Mouse (Mus musculus): ENCODE measurements at regions not wholly inside any gene's neighbourhood (a gene's known extent, or its start where the extent isn't known, plus 50 kb on each side); places are given as distances from the start of the nearest gene placed in this dataset.

- WGBS, result 92% methylated on average over 11 of the region's 11 CpGs
- ATAC-seq (replicated peaks; ENCODE audit: low FRiP score) (no peak), DNase-seq (ENCODE audit: low spot score) (no peak)
- no peak overlapping the region for H3K4me2 ChIP-seq
- H3K27me3 ChIP-seq (replicated peaks; ENCODE audit: control insufficient read depth, insufficient read depth, low read length), result no peaks in the 10 kb centered on the region
- no peaks in the 10 kb centered on the region for H3K9me3 ChIP-seq (ENCODE audit: control insufficient read depth, low read length)
- H3K4me3 ChIP-seq (ENCODE audit: low read depth, low read length), result no peak overlapping the region
- 0 out of 2 replicates have a peak, but pooled peaks cover 3% of the 10 kb centered on the region for H3K4me1 ChIP-seq (replicated peaks; ENCODE audit: control insufficient read depth, insufficient read depth, low read length)
- no peak overlapping the region for H3K9ac ChIP-seq (ENCODE audit: low read depth, low read length)
- H3K27ac ChIP-seq (ENCODE audit: low read depth, low read length), result no peak overlapping the region
- H3K36me3 ChIP-seq (ENCODE audit: control insufficient read depth, insufficient read depth, low read length), result no peaks in the 10 kb centered on the region
These were observed 104.4 kb downstream of the Tsen15 start for GRCm38 (mm10) chr1:152282106-152282505.

GRCm38 (mm10) chr1:152281201-152281600 is 105.3 kb downstream of the Tsen15 start:
- Histone ChIP-seq H3K4me3 (ENCODE audit: low read depth, low read length) (no peak overlapping the region), H3K9me3 (ENCODE audit: control insufficient read depth, low read length) (no peaks in the 10 kb centered on the region), H3K27ac (ENCODE audit: low read depth, low read length) (no peak overlapping the region), H3K27me3 (replicated peaks; ENCODE audit: control insufficient read depth, insufficient read depth, low read length) (no peaks in the 10 kb centered on the region), H3K36me3 (ENCODE audit: control insufficient read depth, insufficient read depth, low read length) (no peaks in the 10 kb centered on the region), H3K4me1 (replicated peaks; ENCODE audit: control insufficient read depth, insufficient read depth, low read length) (0 out of 2 replicates have a peak, but pooled peaks cover 3% of the 10 kb centered on the region), H3K9ac (ENCODE audit: low read depth, low read length) (no peak overlapping the region), H3K4me2 (no peak overlapping the region)
- ATAC-seq (replicated peaks; ENCODE audit: low FRiP score), result no peak
- 73% methylated on average over 8 of the region's 8 CpGs for WGBS
- no peak for DNase-seq (ENCODE audit: low spot score)

- no peaks in the 10 kb centered on the region for H3K9me3 ChIP-seq (ENCODE audit: control insufficient read depth, low read length)
- H3K27me3 ChIP-seq (replicated peaks; ENCODE audit: control insufficient read depth, insufficient read depth, low read length), result no peaks in the 10 kb centered on the region
- H3K9ac ChIP-seq (ENCODE audit: low read depth, low read length), result no peak overlapping the region
- H3K36me3 ChIP-seq (ENCODE audit: control insufficient read depth, insufficient read depth, low read length), result no peaks in the 10 kb centered on the region
- H3K4me1 ChIP-seq (replicated peaks; ENCODE audit: control insufficient read depth, insufficient read depth, low read length), result 0 out of 2 replicates have a peak, but pooled peaks cover 3% of the 10 kb centered on the region
- no peak overlapping the region for H3K4me2 ChIP-seq
- no peak overlapping the region for H3K27ac ChIP-seq (ENCODE audit: low read depth, low read length)
- no peak for ATAC-seq (replicated peaks; ENCODE audit: low FRiP score)
- WGBS, result 11% methylated on average over 1 of the region's 1 CpGs
- no peak overlapping the region for H3K4me3 ChIP-seq (ENCODE audit: low read depth, low read length)
- DNase-seq (ENCODE audit: low spot score), result no peak
These were observed 106.5 kb downstream of the Tsen15 start for GRCm38 (mm10) chr1:152280014-152280413.

- H3K27me3 ChIP-seq (replicated peaks; ENCODE audit: control insufficient read depth, insufficient read depth, low read length), result no peaks in the 10 kb centered on the region
- H3K4me2 ChIP-seq, result no peak overlapping the region
- no peak overlapping the region for H3K27ac ChIP-seq (ENCODE audit: low read depth, low read length)
- H3K36me3 ChIP-seq (ENCODE audit: control insufficient read depth, insufficient read depth, low read length), result no peaks in the 10 kb centered on the region
- ATAC-seq (replicated peaks; ENCODE audit: low FRiP score) (no peak), DNase-seq (ENCODE audit: low spot score) (no peak)
- 94% methylated on average over 24 of the region's 24 CpGs for WGBS
- no peaks in the 10 kb centered on the region; the same call in 1 of the 2 replicates for H3K4me1 ChIP-seq (replicated peaks; ENCODE audit: control insufficient read depth, insufficient read depth, low read length)
- no peak overlapping the region for H3K9ac ChIP-seq (ENCODE audit: low read depth, low read length)
- no peak overlapping the region for H3K4me3 ChIP-seq (ENCODE audit: low read depth, low read length)
- no peaks in the 10 kb centered on the region for H3K9me3 ChIP-seq (ENCODE audit: control insufficient read depth, low read length)
These were observed 111.5 kb downstream of the Tsen15 start for GRCm38 (mm10) chr1:152275011-152275410.

GRCm38 (mm10) chr1:152273430-152273829 is 113.1 kb downstream of the Tsen15 start:
- DNase-seq (ENCODE audit: low spot score) (no peak), ATAC-seq (replicated peaks; ENCODE audit: low FRiP score) (no peak)
- H3K27me3 ChIP-seq (replicated peaks; ENCODE audit: control insufficient read depth, insufficient read depth, low read length), result no peaks in the 10 kb centered on the region
- H3K27ac ChIP-seq (ENCODE audit: low read depth, low read length), result no peak overlapping the region
- no peak overlapping the region for H3K9ac ChIP-seq (ENCODE audit: low read depth, low read length)
- no peaks in the 10 kb centered on the region for H3K36me3 ChIP-seq (ENCODE audit: control insufficient read depth, insufficient read depth, low read length)
- WGBS, result 63% methylated on average over 1 of the region's 1 CpGs
- H3K4me3 ChIP-seq (ENCODE audit: low read depth, low read length), result no peak overlapping the region
- H3K9me3 ChIP-seq (ENCODE audit: control insufficient read depth, low read length), result no peaks in the 10 kb centered on the region
- no peak overlapping the region for H3K4me2 ChIP-seq
- no peaks in the 10 kb centered on the region; the same call in 1 of the 2 replicates for H3K4me1 ChIP-seq (replicated peaks; ENCODE audit: control insufficient read depth, insufficient read depth, low read length)

DNA sequence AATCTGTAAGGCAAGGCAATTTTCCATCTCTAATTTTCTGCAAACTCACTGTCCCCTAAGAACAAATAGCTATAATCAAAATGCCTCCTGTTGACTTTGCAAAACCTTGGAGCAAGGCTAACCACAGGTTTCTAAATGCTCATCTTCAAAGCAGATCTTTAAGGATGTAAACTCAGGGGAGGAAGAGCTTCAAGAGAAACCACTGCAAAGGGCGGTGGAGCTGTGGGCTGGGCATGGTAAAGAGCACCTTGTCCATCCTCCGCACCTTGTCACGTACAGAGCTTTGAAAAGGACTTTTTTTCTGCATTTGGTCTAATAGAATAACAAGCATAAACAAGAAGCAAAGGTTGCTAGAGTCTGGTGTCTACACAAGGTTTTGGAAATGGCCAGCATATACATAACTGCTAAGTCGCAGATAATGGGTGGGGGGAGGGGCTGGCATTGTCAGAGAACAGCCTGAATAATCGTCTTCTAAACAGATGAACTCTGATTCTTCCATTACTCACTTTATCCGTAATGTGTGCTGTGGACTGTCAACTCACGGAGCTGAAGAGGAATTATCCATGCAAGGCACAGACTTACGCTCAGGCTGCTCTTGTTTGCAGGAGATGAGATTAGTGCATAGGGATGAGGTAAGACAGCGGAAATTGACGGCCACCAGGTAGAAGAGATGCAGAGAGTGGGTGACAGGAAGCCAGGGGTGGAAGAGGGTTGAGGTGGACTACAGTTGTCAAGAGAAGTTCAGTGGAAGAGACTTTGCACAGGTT is 116.4 kb downstream of the Tsen15 start:
- Histone ChIP-seq H3K4me1 (replicated peaks; ENCODE audit: control insufficient read depth, insufficient read depth, low read length) (no peaks in the 10 kb centered on the region; the same call in 1 of the 2 replicates), H3K4me2 (no peak overlapping the region), H3K27me3 (replicated peaks; ENCODE audit: control insufficient read depth, insufficient read depth, low read length) (no peaks in the 10 kb centered on the region), H3K4me3 (ENCODE audit: low read depth, low read length) (no peak overlapping the region), H3K27ac (ENCODE audit: low read depth, low read length) (no peak overlapping the region), H3K9me3 (ENCODE audit: control insufficient read depth, low read length) (no peaks in the 10 kb centered on the region), H3K36me3 (ENCODE audit: control insufficient read depth, insufficient read depth, low read length) (no peaks in the 10 kb centered on the region), H3K9ac (ENCODE audit: low read depth, low read length) (no peak overlapping the region)
- 62% methylated on average over 10 of the region's 10 CpGs for WGBS
- DNase-seq (ENCODE audit: low spot score) (no peak), ATAC-seq (replicated peaks; ENCODE audit: low FRiP score) (no peak)

DNA sequence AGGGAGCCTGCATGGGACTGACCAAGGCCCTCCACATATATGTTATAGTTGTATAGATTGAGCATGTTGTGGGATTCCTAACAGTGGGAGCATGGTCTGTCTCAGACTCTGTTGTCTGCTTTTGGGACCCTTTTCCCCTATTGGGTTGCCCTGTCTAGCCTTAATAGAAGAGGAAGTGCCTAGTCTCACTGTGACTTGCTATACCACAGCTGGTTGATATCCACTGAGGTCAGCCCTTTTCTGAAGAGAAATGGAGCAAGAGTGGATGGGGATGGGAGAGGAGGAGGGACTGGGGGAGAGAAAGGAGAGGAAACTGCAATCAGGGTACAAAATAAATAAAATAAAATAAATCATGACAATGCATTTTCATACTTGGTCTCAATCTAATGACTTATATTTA is 120.1 kb downstream of the Tsen15 start:
- DNase-seq (ENCODE audit: low spot score) (no peak), ATAC-seq (replicated peaks; ENCODE audit: low FRiP score) (no peak)
- Histone ChIP-seq H3K4me2 (no peak overlapping the region), H3K27me3 (replicated peaks; ENCODE audit: control insufficient read depth, insufficient read depth, low read length) (no peaks in the 10 kb centered on the region), H3K4me3 (ENCODE audit: low read depth, low read length) (no peak overlapping the region), H3K4me1 (replicated peaks; ENCODE audit: control insufficient read depth, insufficient read depth, low read length) (no peaks in the 10 kb centered on the region), H3K9me3 (ENCODE audit: control insufficient read depth, low read length) (no peaks in the 10 kb centered on the region), H3K9ac (ENCODE audit: low read depth, low read length) (no peak overlapping the region), H3K27ac (ENCODE audit: low read depth, low read length) (no peak overlapping the region), H3K36me3 (ENCODE audit: control insufficient read depth, insufficient read depth, low read length) (no peaks in the 10 kb centered on the region)

- Histone ChIP-seq H3K4me3 (ENCODE audit: low read depth, low read length) (no peak overlapping the region), H3K4me1 (replicated peaks; ENCODE audit: control insufficient read depth, insufficient read depth, low read length) (no peaks in the 10 kb centered on the region), H3K27me3 (replicated peaks; ENCODE audit: control insufficient read depth, insufficient read depth, low read length) (no peaks in the 10 kb centered on the region), H3K4me2 (no peak overlapping the region), H3K36me3 (ENCODE audit: control insufficient read depth, insufficient read depth, low read length) (no peaks in the 10 kb centered on the region), H3K9ac (ENCODE audit: low read depth, low read length) (no peak overlapping the region), H3K9me3 (ENCODE audit: control insufficient read depth, low read length) (no peaks in the 10 kb centered on the region), H3K27ac (ENCODE audit: low read depth, low read length) (no peak overlapping the region)
- DNase-seq (ENCODE audit: low spot score) (no peak), ATAC-seq (replicated peaks; ENCODE audit: low FRiP score) (no peak)
- WGBS, result 79% methylated on average over 6 of the region's 6 CpGs
These were observed 121.5 kb downstream of the Tsen15 start for GRCm38 (mm10) chr1:152264981-152265380.

DNA sequence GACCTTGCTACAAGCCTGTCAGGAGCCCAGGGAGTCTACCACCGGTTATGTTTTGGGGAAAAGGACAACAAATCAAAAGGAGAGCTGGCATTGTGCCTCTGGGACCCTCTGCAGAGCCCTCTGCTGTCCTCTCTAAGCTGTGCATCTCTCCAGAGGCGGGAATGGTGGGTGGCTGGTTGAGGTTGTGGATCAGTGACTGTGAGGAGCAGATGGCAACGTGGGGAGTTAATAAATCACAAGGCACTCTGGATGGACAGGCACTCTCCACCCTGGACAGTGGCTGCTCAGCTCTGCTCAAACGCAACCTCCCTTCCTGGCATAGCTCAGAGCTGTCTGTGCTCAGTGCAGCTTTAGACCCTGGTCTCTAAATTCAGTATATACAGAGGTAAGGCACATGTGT is 125.0 kb downstream of the Tsen15 start:
- Histone ChIP-seq H3K4me3 (ENCODE audit: low read depth, low read length) (no peak overlapping the region), H3K9me3 (ENCODE audit: control insufficient read depth, low read length) (no peaks in the 10 kb centered on the region), H3K27ac (ENCODE audit: low read depth, low read length) (no peak overlapping the region), H3K27me3 (replicated peaks; ENCODE audit: control insufficient read depth, insufficient read depth, low read length) (no peaks in the 10 kb centered on the region), H3K36me3 (ENCODE audit: control insufficient read depth, insufficient read depth, low read length) (no peaks in the 10 kb centered on the region), H3K4me2 (no peak overlapping the region), H3K9ac (ENCODE audit: low read depth, low read length) (no peak overlapping the region), H3K4me1 (replicated peaks; ENCODE audit: control insufficient read depth, insufficient read depth, low read length) (no peaks in the 10 kb centered on the region)
- DNase-seq (ENCODE audit: low spot score) (no peak), ATAC-seq (replicated peaks; ENCODE audit: low FRiP score) (no peak)
- WGBS, result 35% methylated on average over 4 of the region's 4 CpGs

All from liver, embryonic 11.5 days (tissue).